Mouse (Mus musculus) bone marrow, adult 2 months (tissue): ENCODE results near the gene Vcp. TPM values are rescaled to one million over a fixed set of nuclear protein-coding genes. Genes with fewer than 3 reads are reported as not detected.
"Not testable (repeated sequence)": the region's sequence is repeated elsewhere in the genome, so short reads cannot be mapped to it uniquely, and the experiment has no call there.

ENCODE experiments used
- H3K27ac ChIP-seq: fragments of 200-500 bp; 2 replicates; pipeline ENCODE4 v1.5.1; 2012; ENCODE audit warnings: low read depth, mild to moderate bottlenecking, control low read depth, inconsistent platforms, low read length; ENCODE audit not compliant: control insufficient read depth, poor library complexity, insufficient read depth
- H3K4me1 ChIP-seq: fragments of 200-500 bp; 2 replicates; pipeline ENCODE4 v1.6.1; 2011; ENCODE audit warnings: low read length; ENCODE audit not compliant: control insufficient read depth, insufficient read depth
- H3K4me3 ChIP-seq: fragments of 200-500 bp; replicated peaks from 2 replicates; pipeline ENCODE3; 2011; ENCODE audit warnings: mild to moderate bottlenecking, low read depth, low read length, control low read depth; ENCODE audit not compliant: control insufficient read depth
- CTCF ChIP-seq: fragments of 200-500 bp; IDR thresholded peaks from 2 replicates; pipeline ENCODE4 v1.5.1; 2011; ENCODE audit warnings: low read length, control low read depth; ENCODE audit not compliant: control insufficient read depth, insufficient read depth
- POLR2A ChIP-seq: fragments of 200-500 bp; IDR thresholded peaks from 2 replicates; pipeline ENCODE4 v1.6.1; 2011; ENCODE audit warnings: low read depth, mild to moderate bottlenecking, control low read depth, low read length, borderline replicate concordance; ENCODE audit not compliant: control insufficient read depth
- WGBS: fragments of 180-500 bp; shearing (Covaris S2); methylation state at CpG from one replicate; pipeline ENCODE4 v1.1.7; 2018; 5-methylcytosine and 5-hydroxymethylcytosine counted together
- polyA plus RNA-seq: library from polyadenylated mRNA; stranded (reverse); fragments of >200 nt; gene quantifications from 2 replicates; pipeline ENCODE4 v1.2.4, GENCODE M21; 2011; ENCODE audit warnings: low replicate concordance; ENCODE audit not compliant: missing spikeins, insufficient read depth, insufficient read length

The Vcp gene
- polyA plus RNA-seq = 57.6 and 93.9 TPM in 2 replicates

- 1% methylated on average over 56 of the region's 56 CpGs for WGBS
- peak; percentile 9; the same call in 1 of the 2 replicates for TF ChIP-seq POLR2A
- not testable (repeated sequence) for H3K4me1 ChIP-seq
- peak within 1 kb of the TSS; percentile 99 for H3K4me3 ChIP-seq
- H3K27ac ChIP-seq = peak within 1 kb of the TSS; percentile 95
Measured at GRCm38 (mm10) chr4:43000141-43000986, at the start of gene Vcp. TSS of gene Vcp (minus strand) at chr4:43000507.

DNA sequence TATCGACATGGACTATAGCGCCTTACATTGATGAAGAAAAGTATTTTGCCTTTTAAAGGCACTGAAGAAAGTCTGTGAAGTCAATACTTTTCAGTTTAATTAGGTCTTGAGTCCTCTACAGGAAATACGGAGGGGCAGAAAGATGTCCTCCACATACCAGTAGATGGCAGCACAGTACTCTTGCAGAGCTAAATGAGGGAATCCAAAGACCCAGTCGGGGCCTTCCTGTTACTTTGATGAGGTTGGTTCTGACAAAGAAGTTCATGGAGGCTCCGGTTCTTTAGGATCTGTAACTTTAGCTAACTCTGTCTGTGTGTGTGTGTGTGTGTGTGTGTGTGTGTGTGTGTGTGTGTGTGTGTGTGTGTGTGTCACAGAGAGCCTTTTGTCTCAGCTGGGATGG, 46.9 kb upstream of the Vcp start:
- no peaks in the 10 kb centered on the region; the same call in 1 of the 2 replicates for H3K4me1 ChIP-seq
- WGBS = 3% methylated on average over 5 of the region's 5 CpGs
- H3K27ac ChIP-seq = no peak overlapping the region
- TF ChIP-seq CTCF = peak; percentile 19; the same call in 1 of the 2 replicates
- no peak for TF ChIP-seq POLR2A
- no peak overlapping the region for H3K4me3 ChIP-seq

DNA sequence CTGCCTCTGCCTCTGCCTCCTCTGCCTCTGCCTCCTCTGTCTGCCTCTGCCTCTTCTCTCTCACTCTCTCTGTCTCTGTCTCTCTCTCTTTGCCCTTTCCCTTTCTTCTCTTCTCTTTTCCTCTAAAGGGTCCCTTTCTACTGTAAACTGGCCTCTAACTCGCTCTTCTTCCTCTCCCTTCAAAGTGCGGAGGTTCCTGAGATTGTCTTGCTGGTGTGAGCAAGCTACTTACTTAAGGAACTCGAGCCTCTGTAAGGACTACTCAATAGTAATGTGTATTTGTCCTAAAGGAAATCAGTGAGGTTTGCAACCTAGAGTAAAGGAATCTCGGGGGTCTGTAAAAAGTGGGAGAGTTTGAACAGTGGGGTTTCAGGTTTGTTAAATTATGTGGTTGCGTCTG, 46.3 kb upstream of the Vcp start:
- no peak for TF ChIP-seq POLR2A
- TF ChIP-seq CTCF = no peak
- Histone ChIP-seq H3K4me1 (no peaks in the 10 kb centered on the region; the same call in 1 of the 2 replicates), H3K27ac (no peak overlapping the region), H3K4me3 (no peak overlapping the region)
- 49% methylated on average over 5 of the region's 5 CpGs for WGBS

- TF ChIP-seq CTCF (no peak), POLR2A (peak; percentile 33; the same call in 1 of the 2 replicates)
- H3K4me3 ChIP-seq = peak within 1 kb of the TSS; percentile 81
- peak within 1 kb of the TSS; percentile 87 for H3K27ac ChIP-seq
- H3K4me1 ChIP-seq = no peaks in the 10 kb centered on the region; the same call in 1 of the 2 replicates
- WGBS = under 1% methylated on average over 33 of the region's 33 CpGs
Measured at GRCm38 (mm10) chr4:43045659-43046302, 45.5 kb upstream of the Vcp start, which contains the start of gene Fam214b. TSS of gene Fam214b (minus strand) at chr4:43046220.

DNA sequence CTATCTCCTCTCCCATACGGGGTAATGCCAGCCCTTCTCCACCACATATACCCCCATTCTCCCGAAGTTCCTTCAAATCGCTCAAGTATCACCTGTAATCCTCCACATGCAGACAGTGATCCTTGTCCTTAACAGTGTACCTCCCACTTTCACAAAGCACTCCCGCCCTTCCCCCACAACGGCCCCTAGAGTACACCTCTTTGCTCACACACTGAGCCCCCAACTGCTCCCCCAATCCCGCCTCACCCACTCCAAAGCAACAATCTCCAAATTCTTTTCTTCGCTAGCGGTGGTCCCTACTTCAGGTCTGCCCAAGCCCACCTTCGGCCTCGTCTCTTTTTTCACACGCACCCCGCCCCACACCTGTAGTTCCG, 45.0 kb upstream of the Vcp start:
- 5% methylated on average over 13 of the region's 13 CpGs for WGBS
- Histone ChIP-seq H3K4me1 (no peaks in the 10 kb centered on the region; the same call in 1 of the 2 replicates), H3K27ac (peak overlapping the region; percentile 65), H3K4me3 (peak overlapping the region; percentile 81)
- TF ChIP-seq CTCF = no peak
- TF ChIP-seq POLR2A = no peak

DNA sequence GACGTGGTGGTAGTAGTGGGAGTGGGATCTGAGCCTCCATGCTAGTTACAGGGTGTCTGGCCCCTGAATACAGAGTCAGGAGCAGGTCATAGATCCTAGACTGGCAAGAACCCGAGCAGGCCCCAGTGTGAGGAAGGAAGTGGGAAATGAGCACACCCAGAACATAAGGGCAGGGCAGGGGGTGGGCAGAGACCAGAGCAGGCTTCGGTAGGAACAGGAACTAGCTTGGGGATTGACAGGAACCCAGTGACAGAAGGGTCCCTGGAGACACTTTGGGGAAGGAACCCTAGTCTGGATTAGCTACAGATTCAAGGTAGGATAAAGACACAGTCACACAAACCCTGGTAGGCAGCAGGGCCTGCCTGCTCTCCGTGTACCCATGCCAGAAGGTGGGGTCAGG, 44.4 kb upstream of the Vcp start:
- 4% methylated on average over 4 of the region's 4 CpGs for WGBS
- H3K4me1 ChIP-seq = no peaks in the 10 kb centered on the region; the same call in 1 of the 2 replicates
- peak overlapping the region; percentile 81 for H3K4me3 ChIP-seq
- peak overlapping the region; percentile 65 for H3K27ac ChIP-seq
- TF ChIP-seq POLR2A (no peak), CTCF (no peak)

DNA sequence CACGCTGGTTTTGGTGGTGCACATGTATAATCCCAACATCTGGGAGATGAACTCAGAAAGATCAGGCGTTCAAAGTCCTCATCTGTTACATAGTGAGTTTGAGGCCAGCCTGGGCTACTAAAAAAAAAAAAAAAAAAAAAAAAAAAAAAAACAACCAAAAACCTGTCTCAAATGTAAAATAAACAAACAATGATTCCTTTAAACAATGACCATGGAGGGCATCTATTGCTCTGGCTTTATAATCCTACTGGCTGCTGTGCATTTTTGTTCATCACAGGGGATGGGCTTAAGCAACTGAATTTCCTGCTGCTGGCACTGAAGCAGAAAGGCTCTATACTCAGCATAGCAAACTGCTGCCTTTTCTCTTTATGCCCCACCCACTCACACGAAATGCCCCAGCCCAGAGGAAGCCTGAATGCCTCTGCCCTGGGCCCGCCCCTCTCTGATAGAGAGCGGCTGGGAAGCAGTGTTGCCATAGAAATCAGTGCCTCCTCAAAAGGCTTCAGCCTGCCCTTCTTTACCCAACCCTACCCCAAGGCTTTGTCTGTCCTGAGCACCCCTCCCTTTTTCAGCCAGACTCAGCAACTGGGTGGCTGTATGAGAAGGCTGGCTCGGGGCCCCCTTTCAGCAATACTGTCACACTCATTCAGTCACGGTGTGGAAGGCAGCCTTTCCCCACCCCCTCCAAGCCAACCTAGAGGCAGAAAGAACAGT, 43.5 kb upstream of the Vcp start:
- 18% methylated on average over 7 of the region's 7 CpGs for WGBS
- H3K4me1 ChIP-seq = peaks cover 1% of the 10 kb centered on the region; the same call in 1 of the 2 replicates

GRCm38 (mm10) chr4:43040881-43041547, 40.7 kb upstream of the Vcp start:
- no peak overlapping the region for H3K27ac ChIP-seq
- H3K4me1 ChIP-seq = peaks cover 4% of the 10 kb centered on the region
- WGBS = 81% methylated on average over 9 of the region's 9 CpGs
- TF ChIP-seq CTCF = no peak
- TF ChIP-seq POLR2A = no peak
- H3K4me3 ChIP-seq = no peak overlapping the region

More for the DNA sequence above, 43.5 kb upstream of the Vcp start:
- Histone ChIP-seq H3K27ac (peak overlapping the region; percentile 65), H3K4me3 (peak overlapping the region; percentile 8)
- TF ChIP-seq POLR2A = no peak
- TF ChIP-seq CTCF = no peak
